Mouse (Mus musculus): ENCODE results near the gene Pdcl2.

GRCm38 (mm10) chr5:76360786-76361185 is 29.8 kb upstream of the Pdcl2 start:
- TF ChIP-seq CTCF (IDR thresholded peaks at IDR 0.05; ENCODE audit: borderline replicate concordance, insufficient read depth, low read depth, low read length) (no peak), POLR2A (IDR thresholded peaks at IDR 0.05; ENCODE audit: borderline replicate concordance, insufficient read depth, low read length) (no peak)
